Mouse (Mus musculus): ENCODE data around the gene Plin2. TPM values are rescaled to one million over a fixed set of nuclear protein-coding genes. Genes with fewer than 3 reads are reported as not detected.

Plin2 gene
- polyA plus RNA-seq, 1 experiment from 2014 or later, result 83.8 TPM

DNA sequence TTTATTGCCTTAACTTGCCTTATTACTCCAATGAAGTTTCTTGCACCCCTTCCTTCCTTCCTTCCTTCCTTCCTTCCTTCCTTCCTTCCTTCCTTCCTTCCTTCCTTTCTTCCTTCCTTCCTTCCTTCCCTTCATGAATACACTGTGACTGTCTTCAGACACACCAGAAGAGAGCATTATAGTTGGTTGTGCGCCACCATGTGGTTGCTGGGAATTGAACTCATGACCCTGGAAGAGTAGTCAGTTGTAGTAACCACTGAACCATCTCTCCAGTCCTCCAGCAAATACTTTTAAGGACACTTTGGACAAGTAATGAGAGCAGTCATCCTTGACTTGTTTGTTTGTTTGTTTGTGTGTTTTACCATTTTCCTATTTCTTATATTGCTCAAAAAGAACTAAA is 38.9 kb upstream of the Plin2 start:
- no peak for ATAC-seq (ENCODE audit: insufficient number of reproducible peaks, low FRiP score, low TSS enrichment, low read depth)
- Histone ChIP-seq H3K4me2 (ENCODE audit: low read depth, severe bottlenecking) (no peak overlapping the region), H3K36me3 (ENCODE audit: control insufficient read depth, insufficient read depth, low read length) (no peaks in the 10 kb centered on the region), H3K9me3 (ENCODE audit: control insufficient read depth, low read length) (no peaks in the 10 kb centered on the region), H3K27me3 (ENCODE audit: control insufficient read depth, insufficient read depth, low read length) (no peaks in the 10 kb centered on the region), H3K4me1 (ENCODE audit: control insufficient read depth, insufficient read depth, low read length) (no peaks in the 10 kb centered on the region), H3K4me3 (ENCODE audit: low read depth, low read length) (no peak overlapping the region), H3K27ac (replicated peaks; ENCODE audit: low read depth, low read length) (no peak overlapping the region), H3K9ac (ENCODE audit: low read length) (no peak overlapping the region)
- DNase-seq (ENCODE audit: low spot score), result no peak
- WGBS, result 56% methylated on average over 1 of the region's 1 CpGs

DNA sequence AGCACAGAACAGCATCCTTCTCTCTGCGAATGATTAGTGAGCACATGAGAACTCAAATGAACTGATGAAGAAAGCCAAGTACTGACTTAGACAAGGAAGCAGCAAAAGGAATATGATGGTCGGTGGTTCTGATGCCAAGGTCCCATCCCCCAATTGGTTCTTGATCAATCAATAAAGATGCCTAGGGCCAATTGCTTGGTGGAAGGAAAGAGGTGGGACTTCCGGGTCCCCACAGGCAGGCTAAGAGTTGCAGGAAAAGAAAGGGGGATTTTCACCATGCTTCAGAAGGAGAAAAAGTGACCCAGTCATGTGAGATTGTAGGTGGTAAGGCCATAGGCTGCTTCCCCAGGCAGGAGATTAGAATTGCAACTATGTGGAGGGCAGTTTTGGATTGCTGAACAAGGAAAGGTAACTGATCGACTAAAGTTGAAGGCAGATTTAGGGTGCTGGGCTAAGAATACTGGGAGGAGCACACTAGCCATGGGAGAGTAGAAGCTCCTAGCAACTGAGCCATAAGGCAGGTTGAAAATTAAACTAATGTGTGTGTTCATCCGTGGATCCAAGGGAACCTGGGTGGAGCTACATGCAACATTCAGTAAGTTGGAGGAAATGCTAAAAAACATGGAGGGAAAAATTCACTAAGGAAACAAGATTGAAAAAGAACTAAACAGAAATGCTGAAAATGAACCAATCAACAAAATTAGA is 29.5 kb upstream of the Plin2 start:
- Histone ChIP-seq H3K9me3 (ENCODE audit: control insufficient read depth, low read length) (no peaks in the 10 kb centered on the region), H3K36me3 (ENCODE audit: control insufficient read depth, insufficient read depth, low read length) (no peaks in the 10 kb centered on the region), H3K4me2 (ENCODE audit: low read depth, severe bottlenecking) (no peak overlapping the region), H3K4me1 (ENCODE audit: control insufficient read depth, insufficient read depth, low read length) (no peaks in the 10 kb centered on the region), H3K27ac (replicated peaks; ENCODE audit: low read depth, low read length) (no peak overlapping the region), H3K4me3 (ENCODE audit: low read depth, low read length) (no peak overlapping the region), H3K9ac (ENCODE audit: low read length) (no peak overlapping the region), H3K27me3 (ENCODE audit: control insufficient read depth, insufficient read depth, low read length) (no peaks in the 10 kb centered on the region)
- no peak for DNase-seq (ENCODE audit: low spot score)
- no peak for ATAC-seq (ENCODE audit: insufficient number of reproducible peaks, low FRiP score, low TSS enrichment, low read depth)
- WGBS, result 72% methylated on average over 5 of the region's 5 CpGs

DNA sequence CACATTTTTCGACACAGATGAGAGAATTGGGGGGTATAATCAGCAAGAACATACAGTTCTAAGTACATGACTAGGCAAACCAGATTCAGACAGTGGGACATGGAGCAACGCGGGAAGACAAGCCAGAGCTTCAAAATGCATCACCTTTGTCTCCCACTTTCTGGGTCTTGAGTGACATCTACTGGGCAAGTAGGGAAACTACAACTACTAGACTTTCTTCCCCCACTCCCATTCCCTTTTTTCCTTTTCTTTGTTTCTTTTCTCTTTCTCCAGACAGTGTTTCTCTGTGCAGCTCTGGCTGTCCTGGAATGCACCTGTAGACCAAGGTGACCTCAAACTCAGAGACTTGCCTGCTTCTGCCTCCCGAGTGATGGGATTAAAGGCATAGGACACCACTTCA is 27.0 kb upstream of the Plin2 start:
- Histone ChIP-seq H3K27ac (replicated peaks; ENCODE audit: low read depth, low read length) (no peak overlapping the region), H3K4me3 (ENCODE audit: low read depth, low read length) (no peak overlapping the region), H3K27me3 (ENCODE audit: control insufficient read depth, insufficient read depth, low read length) (no peaks in the 10 kb centered on the region), H3K9ac (ENCODE audit: low read length) (no peak overlapping the region), H3K4me1 (ENCODE audit: control insufficient read depth, insufficient read depth, low read length) (no peaks in the 10 kb centered on the region), H3K36me3 (ENCODE audit: control insufficient read depth, insufficient read depth, low read length) (no peaks in the 10 kb centered on the region), H3K9me3 (ENCODE audit: control insufficient read depth, low read length) (no peaks in the 10 kb centered on the region), H3K4me2 (ENCODE audit: low read depth, severe bottlenecking) (no peak overlapping the region)
- ATAC-seq (ENCODE audit: insufficient number of reproducible peaks, low FRiP score, low TSS enrichment, low read depth) (no peak), DNase-seq (ENCODE audit: low spot score) (peak; percentile 51)
- WGBS, result 9% methylated on average over 4 of the region's 4 CpGs

- H3K27ac ChIP-seq (replicated peaks; ENCODE audit: low read depth, low read length), result no peak overlapping the region
- H3K9ac ChIP-seq (ENCODE audit: low read length), result no peak overlapping the region
- no peaks in the 10 kb centered on the region for H3K4me1 ChIP-seq (ENCODE audit: control insufficient read depth, insufficient read depth, low read length)
- no peaks in the 10 kb centered on the region for H3K9me3 ChIP-seq (ENCODE audit: control insufficient read depth, low read length)
- no peak overlapping the region for H3K4me3 ChIP-seq (ENCODE audit: low read depth, low read length)
- DNase-seq (ENCODE audit: low spot score) (peak; percentile 56), ATAC-seq (ENCODE audit: insufficient number of reproducible peaks, low FRiP score, low TSS enrichment, low read depth) (no peak)
- H3K27me3 ChIP-seq (ENCODE audit: control insufficient read depth, insufficient read depth, low read length), result no peaks in the 10 kb centered on the region
- no peak overlapping the region for H3K4me2 ChIP-seq (ENCODE audit: low read depth, severe bottlenecking)
- whole genome bisulfite sequencing, result 34% methylated on average over 6 of the region's 6 CpGs
- no peaks in the 10 kb centered on the region for H3K36me3 ChIP-seq (ENCODE audit: control insufficient read depth, insufficient read depth, low read length)
These were observed 25.2 kb upstream of the Plin2 start for GRCm38 (mm10) chr4:86695081-86695480.

DNA sequence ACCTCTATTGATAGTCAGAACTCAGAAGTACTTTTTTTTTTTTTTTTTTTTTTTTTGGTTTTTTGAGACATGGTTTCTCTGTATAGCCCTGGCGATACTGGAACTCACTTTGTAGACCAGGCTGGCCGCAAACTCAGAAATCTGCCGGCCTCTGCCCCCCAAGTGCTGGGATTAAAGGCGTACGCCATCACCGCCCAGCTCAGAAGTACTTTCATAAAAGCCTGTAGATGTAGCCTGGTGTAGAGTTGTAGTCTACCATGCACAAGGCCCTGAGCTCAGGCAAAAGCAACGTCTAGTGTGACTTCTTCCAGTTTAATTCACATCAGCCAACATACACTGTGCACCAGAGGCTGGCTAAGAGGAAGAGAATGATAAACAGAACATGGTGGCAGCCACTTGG is 23.1 kb upstream of the Plin2 start:
- DNase-seq (ENCODE audit: low spot score) (no peak), ATAC-seq (ENCODE audit: insufficient number of reproducible peaks, low FRiP score, low TSS enrichment, low read depth) (no peak)
- WGBS, result 91% methylated on average over 7 of the region's 7 CpGs
- Histone ChIP-seq H3K9ac (ENCODE audit: low read length) (no peak overlapping the region), H3K36me3 (ENCODE audit: control insufficient read depth, insufficient read depth, low read length) (no peaks in the 10 kb centered on the region), H3K4me3 (ENCODE audit: low read depth, low read length) (no peak overlapping the region), H3K27me3 (ENCODE audit: control insufficient read depth, insufficient read depth, low read length) (no peaks in the 10 kb centered on the region), H3K27ac (replicated peaks; ENCODE audit: low read depth, low read length) (no peak overlapping the region), H3K9me3 (ENCODE audit: control insufficient read depth, low read length) (no peaks in the 10 kb centered on the region), H3K4me2 (ENCODE audit: low read depth, severe bottlenecking) (no peak overlapping the region), H3K4me1 (ENCODE audit: control insufficient read depth, insufficient read depth, low read length) (no peaks in the 10 kb centered on the region)

- ATAC-seq (ENCODE audit: insufficient number of reproducible peaks, low FRiP score, low TSS enrichment, low read depth), result no peak
These were observed 21.4 kb upstream of the Plin2 start for GRCm38 (mm10) chr4:86691290-86691689.

GRCm38 (mm10) chr4:86690768-86691167 is 20.9 kb upstream of the Plin2 start:
- Histone ChIP-seq H3K4me3 (ENCODE audit: low read depth, low read length) (no peak overlapping the region), H3K4me2 (ENCODE audit: low read depth, severe bottlenecking) (no peak overlapping the region), H3K36me3 (ENCODE audit: control insufficient read depth, insufficient read depth, low read length) (no peaks in the 10 kb centered on the region), H3K27me3 (ENCODE audit: control insufficient read depth, insufficient read depth, low read length) (no peaks in the 10 kb centered on the region), H3K4me1 (ENCODE audit: control insufficient read depth, insufficient read depth, low read length) (no peaks in the 10 kb centered on the region), H3K9me3 (ENCODE audit: control insufficient read depth, low read length) (no peaks in the 10 kb centered on the region), H3K27ac (replicated peaks; ENCODE audit: low read depth, low read length) (no peak overlapping the region), H3K9ac (ENCODE audit: low read length) (no peak overlapping the region)
- WGBS, result 82% methylated on average over 6 of the region's 6 CpGs
- ATAC-seq (ENCODE audit: insufficient number of reproducible peaks, low FRiP score, low TSS enrichment, low read depth) (no peak), DNase-seq (ENCODE audit: low spot score) (no peak)

More at GRCm38 (mm10) chr4:86691290-86691689, 21.4 kb upstream of the Plin2 start:
- no peak overlapping the region for H3K9ac ChIP-seq (ENCODE audit: low read length)
- WGBS, result 36% methylated on average over 4 of the region's 4 CpGs
- no peaks in the 10 kb centered on the region for H3K36me3 ChIP-seq (ENCODE audit: control insufficient read depth, insufficient read depth, low read length)
- H3K4me3 ChIP-seq (ENCODE audit: low read depth, low read length), result no peak overlapping the region
- H3K9me3 ChIP-seq (ENCODE audit: control insufficient read depth, low read length), result no peaks in the 10 kb centered on the region
- H3K4me1 ChIP-seq (ENCODE audit: control insufficient read depth, insufficient read depth, low read length), result no peaks in the 10 kb centered on the region
- H3K4me2 ChIP-seq (ENCODE audit: low read depth, severe bottlenecking), result no peak overlapping the region
- no peaks in the 10 kb centered on the region for H3K27me3 ChIP-seq (ENCODE audit: control insufficient read depth, insufficient read depth, low read length)
- H3K27ac ChIP-seq (replicated peaks; ENCODE audit: low read depth, low read length), result no peak overlapping the region
- no peak for DNase-seq (ENCODE audit: low spot score)

DNA sequence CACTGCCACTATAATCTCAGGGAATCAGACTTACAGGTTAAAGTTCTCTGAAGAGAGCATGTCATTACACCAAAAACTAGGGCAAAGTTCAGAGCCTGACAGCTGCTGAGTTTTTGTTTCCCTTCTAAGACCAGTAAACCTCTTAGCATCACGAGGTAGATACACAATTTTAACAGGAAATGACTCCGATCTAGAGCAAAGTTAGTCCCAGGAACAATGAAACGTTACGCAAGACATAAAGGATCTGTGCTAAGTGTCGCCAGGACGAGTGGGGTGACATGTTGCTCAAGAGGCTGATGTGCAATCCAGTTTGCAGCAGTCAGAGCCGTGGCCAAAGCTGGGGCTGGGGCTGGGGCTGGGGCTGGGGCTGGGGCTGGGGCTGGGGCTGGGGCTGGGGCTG is 20.3 kb upstream of the Plin2 start:
- no peaks in the 10 kb centered on the region for H3K36me3 ChIP-seq (ENCODE audit: control insufficient read depth, insufficient read depth, low read length)

More for the DNA sequence above, 20.3 kb upstream of the Plin2 start:
- ATAC-seq (ENCODE audit: insufficient number of reproducible peaks, low FRiP score, low TSS enrichment, low read depth), result no peak
- no peak for DNase-seq (ENCODE audit: low spot score)
- WGBS, result 52% methylated on average over 7 of the region's 7 CpGs
- Histone ChIP-seq H3K9me3 (ENCODE audit: control insufficient read depth, low read length) (no peaks in the 10 kb centered on the region), H3K4me1 (ENCODE audit: control insufficient read depth, insufficient read depth, low read length) (no peaks in the 10 kb centered on the region), H3K27ac (replicated peaks; ENCODE audit: low read depth, low read length) (no peak overlapping the region), H3K9ac (ENCODE audit: low read length) (no peak overlapping the region), H3K27me3 (ENCODE audit: control insufficient read depth, insufficient read depth, low read length) (no peaks in the 10 kb centered on the region), H3K4me3 (ENCODE audit: low read depth, low read length) (no peak overlapping the region), H3K4me2 (ENCODE audit: low read depth, severe bottlenecking) (no peak overlapping the region)
